Mouse (Mus musculus): ENCODE measurements around the gene Rccd1.

Gene Rccd1

DNA sequence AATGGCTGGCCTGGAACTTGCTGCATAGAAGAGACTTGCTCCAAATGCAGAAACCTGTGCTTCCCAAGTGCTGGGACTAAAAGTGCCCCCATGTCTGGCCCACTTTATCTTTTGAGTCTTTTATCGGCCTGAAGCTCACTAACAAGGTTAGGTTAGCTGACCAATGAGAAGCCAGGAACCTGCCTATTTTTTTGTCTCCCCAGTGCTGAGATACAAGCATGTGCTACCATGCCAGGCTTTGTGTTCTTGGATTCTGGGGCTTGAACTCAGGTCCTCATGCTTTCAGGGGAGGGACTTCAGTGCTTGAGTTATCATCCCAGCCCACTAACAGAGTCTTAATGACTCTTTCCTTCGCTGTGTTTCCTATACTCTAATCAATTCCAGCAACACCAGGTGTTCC lies 66.5 kb downstream of the Rccd1 start:
- DNase-seq (ENCODE audit: low spot score): no peak

DNA sequence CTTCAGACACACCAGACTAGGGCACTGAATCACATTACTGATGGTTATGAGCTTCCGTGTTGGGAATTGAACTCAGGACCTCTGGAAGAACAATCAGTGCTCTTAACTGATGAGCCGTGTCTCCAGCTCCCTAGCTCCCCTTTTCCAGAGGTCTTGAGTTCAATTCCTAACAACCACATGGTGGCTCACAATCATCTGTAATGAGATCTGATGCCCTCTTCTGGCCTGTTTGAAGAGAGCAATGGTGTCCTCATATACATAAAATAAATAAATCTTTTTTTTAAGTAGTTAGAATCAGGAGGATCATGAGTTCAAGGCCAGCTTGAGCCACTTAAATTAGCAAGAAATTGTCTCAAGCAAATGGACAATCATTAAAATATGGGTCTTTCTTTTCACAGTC lies 68.3 kb downstream of the Rccd1 start:
- no peak for DNase-seq (ENCODE audit: low spot score)

DNA sequence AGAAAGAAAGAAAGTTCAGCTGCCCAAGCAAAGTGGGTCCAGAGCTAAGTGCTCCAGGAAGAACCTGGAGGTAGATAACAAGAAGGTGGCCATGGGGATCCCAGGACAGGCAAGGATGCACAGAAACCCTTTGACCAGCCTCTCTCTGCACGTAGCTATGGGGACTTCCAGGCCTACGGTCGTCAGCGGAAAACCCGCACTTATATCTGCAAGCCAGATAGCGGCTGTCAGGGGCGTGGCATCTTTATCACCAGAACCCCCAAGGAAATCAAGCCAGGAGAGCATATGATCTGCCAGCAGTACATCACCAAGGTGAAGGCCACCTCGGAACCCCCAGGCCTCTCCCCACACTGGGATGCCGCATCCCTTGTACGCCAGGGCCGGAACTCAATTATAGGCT lies 71.4 kb downstream of the Rccd1 start:
- no peak for DNase-seq (ENCODE audit: low spot score)

DNA sequence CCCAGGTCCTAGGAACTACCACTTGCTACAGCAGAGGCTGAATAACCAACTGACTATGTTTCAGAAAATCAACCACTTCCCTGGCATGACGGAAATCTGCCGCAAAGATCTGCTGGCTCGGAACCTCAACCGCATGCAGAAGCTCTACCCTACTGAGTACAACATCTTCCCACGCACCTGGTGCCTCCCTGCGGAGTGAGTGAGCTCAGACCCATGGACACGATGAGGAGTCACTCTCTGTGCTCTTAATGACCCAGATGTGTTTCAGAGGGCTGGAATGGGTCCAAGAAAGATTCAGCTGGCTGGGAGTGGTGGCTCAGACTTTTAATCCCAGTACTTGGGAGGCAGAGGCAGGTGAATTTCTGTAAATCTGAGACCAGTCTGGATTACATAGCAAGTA lies 71.8 kb downstream of the Rccd1 start:
- no peak for DNase-seq (ENCODE audit: low spot score)

DNA sequence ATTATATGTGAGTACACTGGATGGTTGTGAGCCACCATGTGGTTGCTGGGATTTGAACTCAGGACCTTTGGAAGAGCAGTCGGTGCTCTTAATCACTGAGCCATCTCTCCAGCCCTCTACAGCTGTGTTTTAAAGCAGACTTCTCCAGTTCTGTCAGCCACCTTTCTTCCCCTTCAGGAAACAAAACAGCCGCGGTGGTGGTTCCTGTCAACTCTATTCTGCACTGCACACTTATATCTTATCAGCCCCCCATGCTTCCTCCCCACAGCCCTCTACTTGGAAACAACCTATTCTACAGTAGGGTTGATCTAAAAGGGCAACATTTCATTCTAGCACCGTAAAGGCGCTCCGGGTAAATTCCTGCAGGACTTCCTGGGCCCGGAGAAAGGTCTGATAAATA lies 77.4 kb downstream of the Rccd1 start:
- DNase-seq (ENCODE audit: low spot score): no peak

DNA sequence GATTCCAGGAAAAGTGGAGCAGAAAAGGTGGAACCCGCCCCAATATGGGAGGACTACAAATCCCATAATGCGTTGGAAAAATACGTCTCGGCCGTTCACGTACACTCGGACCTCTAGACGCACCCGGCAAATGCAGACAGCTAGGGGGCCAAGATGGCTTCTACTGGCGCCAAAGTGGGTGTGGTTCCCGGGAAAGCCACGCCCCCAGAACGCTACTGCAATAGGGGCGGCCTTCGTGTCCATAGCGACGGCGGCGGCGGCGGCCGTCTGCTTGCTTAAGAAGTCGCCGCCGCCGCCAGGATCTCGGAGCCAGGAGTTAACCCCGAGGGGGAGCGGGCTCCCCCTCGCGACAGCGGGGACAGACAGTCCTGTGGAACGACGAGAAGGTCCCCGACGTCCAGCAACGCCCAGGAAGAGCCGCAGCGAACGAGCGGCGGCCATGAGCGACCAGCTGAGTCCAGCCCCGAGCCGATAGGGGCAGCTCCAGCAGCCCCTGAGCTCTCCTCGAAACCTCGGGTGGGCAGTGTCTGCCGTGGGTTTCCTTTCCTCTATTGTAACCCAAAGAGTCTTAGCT lies 78.0 kb downstream of the Rccd1 start, which contains the start of gene Ttll13:
TSS of gene Ttll13 (plus strand) at position 229 of the 574 bp plus-strand sequence.
- DNase-seq (ENCODE audit: low spot score): peak; percentile 98

DNA sequence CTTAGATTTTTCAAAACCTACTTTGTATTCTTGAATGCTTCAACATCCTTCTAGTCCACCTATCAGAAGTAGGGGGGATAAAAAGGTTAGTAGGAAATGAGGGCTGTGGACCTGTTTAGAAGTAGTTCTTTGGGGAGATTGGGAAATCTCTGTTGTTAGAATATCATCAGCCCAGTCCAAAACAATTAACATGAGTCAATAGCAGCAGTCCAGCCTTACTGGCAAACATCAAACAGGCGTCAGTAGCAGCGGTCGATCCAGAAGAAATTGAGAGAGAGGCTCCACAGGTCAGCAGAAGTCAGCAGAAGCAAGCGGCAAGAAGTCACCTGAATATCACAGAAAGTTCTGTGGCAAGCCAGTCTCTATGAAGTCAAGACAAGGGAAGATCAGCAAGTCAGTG lies 79.4 kb downstream of the Rccd1 start:
- DNase-seq (ENCODE audit: low spot score): no peak

All from lung, postnatal 25 days (tissue).